Mouse (Mus musculus): Measurements from ENCODE around the gene L3hypdh. TPM values are rescaled to one million over a fixed set of nuclear protein-coding genes. Genes with fewer than 3 reads are reported as not detected.
"Not testable (repeated sequence)": the region's sequence is repeated elsewhere in the genome, so short reads cannot be mapped to it uniquely, and the experiment has no call there.

Gene L3hypdh
- polyA plus RNA-seq, 2 experiments from 2014 or later = 0.27 TPM; not detected in 1

DNA sequence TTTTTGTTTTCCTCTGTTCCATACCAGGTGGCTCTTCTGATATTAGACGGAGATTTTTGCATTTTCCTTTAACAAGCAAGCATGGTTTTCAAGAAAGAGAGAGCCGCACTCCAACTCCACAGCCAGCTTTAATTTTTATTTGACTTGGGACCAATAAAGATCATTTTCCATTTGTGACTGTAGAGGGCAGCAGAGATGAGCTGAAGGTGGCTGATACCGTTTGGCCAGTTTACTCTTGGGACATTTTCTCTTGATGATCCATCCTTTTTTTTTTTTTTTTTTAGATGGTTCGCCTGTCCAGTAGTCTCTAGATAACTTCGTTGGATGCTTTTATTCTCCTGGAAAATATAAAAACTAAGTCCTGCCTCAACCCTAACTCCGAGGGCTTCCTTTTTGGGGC lies 31.9 kb downstream of the L3hypdh start:
- no peak for ATAC-seq

DNA sequence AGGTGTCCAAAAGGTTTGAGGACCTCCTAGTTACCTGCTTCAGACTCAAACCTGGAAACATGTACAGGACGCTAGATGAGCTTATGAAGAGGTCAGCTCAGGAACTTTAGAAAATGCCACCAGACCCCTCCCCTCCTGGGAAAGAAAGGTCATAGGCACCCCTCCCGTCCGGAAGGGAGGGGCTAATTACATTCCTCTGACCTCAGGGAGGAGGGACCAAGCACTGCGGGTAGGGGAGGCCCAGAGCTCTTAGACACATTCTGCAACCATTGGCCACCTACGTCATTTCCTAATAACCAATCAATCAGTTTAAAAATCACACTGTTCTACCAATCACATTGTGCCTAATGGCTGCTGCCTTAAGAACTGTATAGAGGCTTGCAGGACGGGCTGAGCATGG lies 32.7 kb downstream of the L3hypdh start:
- ATAC-seq = no peak

DNA sequence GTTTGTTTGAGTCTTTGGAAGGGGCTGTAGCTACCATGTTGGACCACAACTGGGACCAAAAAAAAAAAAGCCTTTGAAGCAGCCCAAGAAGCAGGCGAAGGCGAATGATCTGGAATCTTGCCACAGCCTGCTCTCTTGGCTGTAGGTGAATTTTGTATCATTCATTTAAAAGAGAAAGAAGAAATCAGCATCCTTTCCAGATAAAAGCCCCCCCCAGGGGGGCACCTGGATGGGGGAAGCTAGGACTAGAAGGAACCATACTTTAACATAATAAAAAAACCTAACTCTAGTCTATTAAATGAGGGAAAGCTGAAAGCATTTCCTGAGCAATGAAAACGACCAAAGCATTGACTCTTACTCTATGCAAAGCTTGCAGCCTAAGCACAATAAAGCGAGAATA lies 34.4 kb downstream of the L3hypdh start:
- ATAC-seq = no peak

DNA sequence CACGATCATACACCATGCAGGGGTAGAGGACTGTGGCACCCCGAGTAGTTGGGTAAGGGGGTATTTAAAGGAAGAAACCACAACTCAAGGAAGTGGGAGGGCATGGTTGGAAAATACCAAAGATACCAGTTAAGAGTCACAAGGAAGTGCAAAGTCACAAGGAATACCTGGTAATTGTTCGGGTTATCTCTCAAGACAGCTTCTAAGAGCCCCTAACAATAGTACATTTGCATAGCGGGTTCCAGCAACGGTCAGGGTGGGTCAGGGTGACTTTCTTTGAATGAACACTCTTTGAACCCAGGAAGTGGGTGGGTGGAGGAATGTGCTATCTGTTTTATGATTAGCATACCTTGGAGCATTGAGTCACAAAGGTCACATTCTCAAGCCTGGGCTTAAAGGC lies 35.1 kb downstream of the L3hypdh start:
- not testable (repeated sequence) for ATAC-seq

DNA sequence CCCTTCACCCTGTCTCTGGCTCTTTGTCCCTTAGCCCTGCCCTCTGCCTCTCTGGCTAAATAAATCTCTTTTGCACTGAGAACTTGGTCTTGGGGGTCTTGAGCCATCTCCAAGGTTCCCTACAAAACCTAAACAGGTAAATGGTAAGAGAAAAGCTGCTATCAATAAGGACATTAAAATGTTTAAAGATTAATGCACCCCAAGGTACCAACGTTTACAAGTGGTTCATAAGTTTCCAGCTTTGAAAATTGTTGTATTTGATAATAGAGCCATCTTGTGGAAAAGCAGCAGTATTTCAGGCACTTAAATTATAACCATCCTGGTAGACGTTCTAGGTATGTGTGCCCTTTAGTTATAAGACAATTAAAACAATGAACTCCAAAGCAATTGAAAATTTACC lies 37.7 kb downstream of the L3hypdh start:
- peak; percentile 58 for ATAC-seq

DNA sequence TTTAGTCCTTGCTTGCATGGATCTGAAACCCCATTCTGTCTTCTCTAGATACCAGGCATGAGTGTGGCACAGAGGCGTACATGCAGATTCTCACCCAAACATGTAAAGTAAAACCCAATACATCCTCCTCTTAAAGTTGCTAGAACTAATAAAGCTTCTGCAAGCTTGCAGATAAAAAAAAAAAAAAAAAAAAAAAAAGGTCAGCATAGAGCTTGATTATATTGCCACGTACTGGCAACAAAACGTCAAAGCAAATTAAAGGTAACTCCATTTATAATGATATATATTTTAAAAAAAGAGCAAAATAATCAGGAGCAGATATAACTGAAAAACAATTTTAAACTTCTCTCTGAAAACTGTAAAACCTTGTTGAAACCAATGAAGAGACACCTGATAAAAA lies 44.0 kb downstream of the L3hypdh start:
- ATAC-seq = no peak

DNA sequence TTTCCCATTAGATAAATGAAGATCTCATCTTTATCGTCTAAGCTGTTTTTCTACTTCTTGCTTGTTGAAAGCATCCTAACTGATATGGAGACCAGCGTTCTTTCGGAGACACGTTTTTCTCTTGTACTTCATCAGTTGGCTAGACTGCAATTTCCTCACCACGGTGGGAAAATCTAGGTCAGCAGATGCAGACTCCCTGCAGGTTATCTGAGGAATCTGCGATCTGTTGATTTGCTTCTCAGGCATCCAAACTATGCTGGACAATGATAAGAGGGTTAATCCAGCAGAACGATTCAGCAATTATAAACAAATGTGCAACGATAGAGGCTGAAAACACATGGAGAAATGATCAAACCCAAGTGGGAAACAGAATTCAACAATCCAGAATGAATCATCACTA lies 45.7 kb downstream of the L3hypdh start:
- ATAC-seq = no peak

DNA sequence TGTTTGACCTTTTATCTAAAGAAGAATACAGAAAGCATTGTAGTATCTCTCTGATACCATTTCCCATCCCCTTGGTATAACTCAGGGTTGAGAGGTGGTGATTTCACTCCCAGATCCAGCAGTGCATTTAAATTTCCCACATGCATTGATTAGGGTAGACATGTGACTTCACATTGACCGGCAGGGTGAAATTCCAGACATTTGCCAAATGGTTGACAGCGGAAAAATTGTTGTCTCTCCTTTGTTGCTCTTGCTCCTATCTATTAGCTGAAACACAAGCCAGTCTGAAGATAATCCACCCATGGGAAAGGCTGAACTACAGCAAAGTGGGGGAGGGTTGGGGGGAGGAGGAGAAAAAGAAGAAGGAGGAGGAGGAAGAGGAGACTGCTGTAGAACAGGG lies 46.4 kb downstream of the L3hypdh start:
- ATAC-seq = no peak

DNA sequence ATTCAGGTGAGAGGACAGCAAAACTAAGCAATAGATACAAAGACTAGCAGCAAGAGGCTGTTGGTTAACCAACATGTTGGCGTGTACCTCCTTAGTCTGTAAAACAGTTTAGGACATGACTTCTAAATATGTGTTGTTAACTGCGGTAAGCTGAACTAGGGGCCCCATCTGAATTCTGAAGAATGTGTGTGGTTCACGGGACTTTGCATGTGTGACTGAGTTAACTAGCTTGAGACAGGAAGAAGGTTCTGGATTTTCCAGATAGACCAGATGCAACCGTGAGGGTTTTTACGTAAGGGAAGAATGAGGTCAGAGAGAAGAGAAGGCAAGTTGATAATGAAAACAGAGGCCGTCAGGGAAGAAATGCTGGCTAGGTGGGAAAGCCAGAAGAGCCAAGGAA lies 48.2 kb downstream of the L3hypdh start:
- ATAC-seq = no peak

DNA sequence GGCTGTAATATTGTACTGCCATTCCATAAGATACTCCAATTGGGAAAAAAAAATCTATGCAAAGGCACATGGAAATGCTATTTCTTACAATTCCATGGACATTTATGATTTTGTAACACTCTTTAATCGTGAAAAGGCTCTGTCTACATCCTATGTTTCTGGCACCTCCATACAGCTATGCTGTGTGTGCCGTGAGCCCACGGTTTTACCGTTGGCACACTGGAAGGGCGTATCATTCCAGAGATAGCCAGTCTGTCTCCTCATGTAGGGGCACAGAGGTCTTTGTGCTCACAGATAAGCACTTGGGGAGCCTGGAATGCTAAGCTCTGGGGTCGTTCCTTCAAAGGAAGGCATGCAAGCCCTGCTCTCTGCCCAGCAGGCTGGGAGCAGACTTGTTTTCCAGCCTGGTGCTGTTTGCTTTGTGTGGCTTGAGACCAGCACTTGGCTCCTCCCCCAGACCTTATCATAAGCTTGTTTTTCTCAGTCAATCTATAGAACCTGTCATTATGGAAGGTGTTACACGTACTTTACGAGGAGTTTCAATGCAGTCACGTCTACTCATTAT lies 49.1 kb downstream of the L3hypdh start:
- no peak for ATAC-seq

DNA sequence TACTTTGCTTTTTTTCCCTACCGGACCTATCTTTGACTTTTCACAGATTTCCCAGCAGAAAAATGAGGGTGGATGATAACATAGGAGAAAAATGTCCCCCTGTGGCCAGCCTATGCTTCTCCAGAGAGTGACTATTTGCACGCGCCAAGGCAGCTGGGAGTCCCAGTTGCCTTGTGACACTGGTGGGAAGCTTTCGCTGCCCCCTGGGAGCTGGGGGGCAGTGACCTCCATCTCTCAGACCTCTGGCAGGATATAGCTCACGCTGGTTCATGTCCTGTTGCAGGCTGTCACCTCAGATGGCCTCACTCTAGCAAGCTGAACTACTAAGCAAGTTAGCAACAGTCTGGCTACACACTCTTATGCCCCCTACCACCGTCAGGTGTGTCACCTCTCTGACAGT lies 53.4 kb downstream of the L3hypdh start:
- no peak for ATAC-seq

DNA sequence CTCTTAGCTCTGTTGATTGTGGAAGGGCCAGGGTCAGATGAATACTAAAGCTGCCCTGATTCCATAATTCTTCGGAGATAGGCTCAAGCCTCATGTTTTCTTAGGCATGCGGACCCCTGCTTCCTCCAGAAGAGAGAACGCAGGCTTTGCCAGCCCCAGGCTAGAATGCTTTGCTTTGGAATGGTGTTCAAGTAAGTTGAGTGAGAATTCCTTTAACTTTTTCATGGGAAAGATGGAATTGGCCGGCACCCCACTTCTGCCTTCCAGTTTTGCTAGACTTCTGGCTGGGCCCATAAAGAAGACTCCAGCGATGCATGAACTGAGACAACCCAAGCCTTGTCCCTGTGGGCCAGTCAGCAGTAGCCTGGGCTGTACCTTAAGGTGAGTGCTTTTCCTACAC lies 54.1 kb downstream of the L3hypdh start:
- no peak for ATAC-seq

DNA sequence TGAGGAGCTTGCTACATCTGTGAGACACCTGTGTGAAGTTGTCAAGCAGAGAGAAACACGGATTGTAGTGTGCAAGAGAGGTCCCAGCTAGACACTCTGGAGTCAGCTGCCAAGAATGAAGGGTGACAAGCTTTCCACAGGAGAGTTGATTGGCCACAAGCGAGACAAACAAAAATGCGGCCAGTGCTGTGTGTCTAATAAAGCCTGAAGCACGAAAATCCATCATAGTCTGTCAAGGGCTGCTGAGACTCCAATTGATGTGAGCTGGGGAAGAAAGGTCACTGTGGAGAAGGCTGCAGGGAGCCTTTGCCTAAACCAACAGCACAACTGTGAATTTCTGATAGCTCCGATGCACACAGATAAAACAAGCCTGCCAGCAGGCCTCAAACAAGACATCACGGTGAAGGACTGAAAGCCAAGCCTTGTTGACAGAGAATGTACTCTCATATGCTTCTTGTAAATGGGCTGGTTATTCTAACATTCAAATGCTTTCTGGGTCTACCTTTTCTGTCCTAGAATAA lies 59.9 kb downstream of the L3hypdh start:
- ATAC-seq = no peak

DNA sequence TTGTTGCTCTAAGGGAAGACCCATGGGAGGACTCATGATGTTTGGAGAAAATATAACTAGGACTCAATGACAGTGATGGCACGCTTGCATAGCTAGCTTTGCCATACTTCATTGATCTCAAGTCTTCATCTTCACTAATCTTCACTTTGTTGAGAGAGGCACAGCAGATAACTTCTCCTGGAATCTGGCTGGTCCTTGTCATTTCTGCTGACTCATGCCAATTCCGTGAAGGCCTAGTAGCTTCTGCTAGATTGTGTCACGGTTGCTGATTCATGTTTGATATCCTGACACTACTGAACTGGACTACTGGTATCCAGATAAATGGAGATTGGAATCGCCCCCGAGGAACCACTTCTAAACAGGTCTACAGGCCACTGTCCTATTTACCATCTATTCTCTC lies 61.7 kb downstream of the L3hypdh start:
- no peak for ATAC-seq

Other genes starting within 250 kb of the L3hypdh start
- gene Gpr135, start 14.3 kb downstream of the L3hypdh start, polyA plus RNA-seq (2017; shearing (Covaris generic)) = under 1 TPM in 1 of 2 experiments, not detected in 1; 0.27 TPM
- gene Jkamp, start 150 bp upstream of the L3hypdh start, polyA plus RNA-seq (2017; shearing (Covaris generic)) = 10 to 100 TPM; 32.3 to 32.7 TPM
- gene Ccdc175, start 99.6 kb upstream of the L3hypdh start, polyA plus RNA-seq (2017; shearing (Covaris generic)) = under 1 TPM in 1 of 2 experiments, not detected in 1; 0.20 TPM